Mouse (Mus musculus): ENCODE results near the gene Slc4a11. TPM values are rescaled to one million over a fixed set of nuclear protein-coding genes. Genes with fewer than 3 reads are reported as not detected.

Slc4a11 gene
- polyA plus RNA-seq, 1 experiment from 2014 or later: 15.2 TPM

DNA sequence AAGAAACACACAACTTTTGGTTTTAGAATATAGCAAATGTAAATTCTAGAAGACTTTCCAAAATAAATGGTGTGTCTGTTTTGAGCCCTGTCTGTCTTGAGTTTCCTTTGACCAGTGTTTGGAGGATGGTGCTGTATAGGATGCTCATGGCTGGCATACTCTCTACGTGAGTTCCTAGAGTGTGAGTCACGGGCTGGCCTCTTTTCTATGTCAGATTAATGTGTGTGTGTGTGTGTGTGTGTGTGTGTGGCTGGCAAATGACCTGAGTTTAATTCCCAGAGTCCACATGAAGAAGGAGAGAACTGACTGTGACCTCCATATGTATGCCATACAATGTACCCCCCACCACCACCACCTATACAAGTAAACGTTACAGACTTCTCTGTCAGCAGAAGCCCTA, 15.8 kb downstream of the Slc4a11 start:
- POLR2A ChIA-PET: no interaction called here
- H3K27me3 ChIP-seq: no peaks in the 10 kb centered on the region
- TF ChIP-seq CTCF (IDR thresholded peaks at IDR 0.05): no peak
- DNase-seq (ENCODE audit: low read depth, low spot score): no peak
- no peak for ATAC-seq
- CTCF ChIA-PET: no interaction called here
- in situ Hi-C loops (cut with MboI; ENCODE audit: low pct_unique_long_range_greater_than_20kb): no loop called here

DNA sequence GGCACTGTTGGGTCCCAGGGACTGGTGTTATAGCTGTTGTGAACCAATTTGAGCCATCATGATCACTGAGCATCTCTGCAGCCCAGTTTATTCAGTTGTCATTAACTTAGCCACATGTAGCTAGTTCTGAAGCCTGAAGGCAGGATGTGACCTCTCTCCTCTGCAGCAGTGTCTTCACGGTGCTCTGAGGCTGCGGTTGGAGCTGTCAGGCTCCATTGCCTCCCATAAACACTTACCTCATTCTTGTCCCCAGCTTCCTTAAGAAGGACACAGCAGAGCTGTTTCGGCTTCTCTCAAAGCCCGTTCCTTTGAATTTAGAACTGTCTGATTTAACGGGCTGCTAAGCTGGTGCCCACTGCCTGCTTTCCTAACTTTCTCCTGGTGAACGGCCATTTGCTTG, 17.4 kb downstream of the Slc4a11 start:
- ChIA-PET POLR2A (interaction anchor here (0.9 kb wide), 1 partner anchor 18 kb away, joined by 3 read pairs; the partner anchor contains the start of gene Slc4a11), CTCF (interaction anchor here (0.7 to 1.6 kb wide), 3 partner anchors 12 to 115 kb away, joined by 3 to 5 read pairs (median 4); no protein-coding TSS in a partner anchor)
- DNase-seq (ENCODE audit: low read depth, low spot score) (peak; percentile 82), ATAC-seq (peak; percentile 96)
- in situ Hi-C loops (cut with MboI; ENCODE audit: low pct_unique_long_range_greater_than_20kb): no loop called here
- no peaks in the 10 kb centered on the region for H3K27me3 ChIP-seq
- TF ChIP-seq CTCF (IDR thresholded peaks at IDR 0.05): no peak

DNA sequence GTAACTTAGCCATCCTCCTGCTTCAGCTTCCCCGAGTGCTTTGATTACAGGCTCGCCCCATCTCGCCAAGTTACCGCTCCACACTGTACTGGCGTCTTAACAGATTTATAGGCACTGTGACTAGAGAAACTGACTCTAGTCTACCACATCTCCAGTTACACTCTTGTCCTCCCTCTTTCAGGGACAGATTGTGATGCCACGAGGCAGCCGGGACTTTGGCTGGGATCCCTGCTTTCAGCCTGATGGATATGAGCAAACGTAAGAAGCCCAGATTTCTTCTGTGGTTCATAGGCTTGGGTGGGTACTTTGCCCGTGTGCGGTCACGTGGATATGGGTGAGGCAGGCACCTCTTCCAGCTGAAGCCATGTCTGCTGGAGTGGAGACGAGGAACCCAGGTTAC, 18.2 kb downstream of the Slc4a11 start:
- DNase-seq (ENCODE audit: low read depth, low spot score) (no peak), ATAC-seq (peak; percentile 1)
- ChIA-PET CTCF (interaction anchor here (1.6 kb wide), 1 partner anchor 11 kb away, joined by 5 read pairs; no protein-coding TSS in a partner anchor), POLR2A (interaction anchor here (0.9 to 1.5 kb wide), 2 partner anchors 12 to 18 kb away, joined by 3 to 6 read pairs; partner anchors contain the start of genes Itpa and Slc4a11)
- no peak for TF ChIP-seq CTCF (IDR thresholded peaks at IDR 0.05)
- H3K27me3 ChIP-seq: no peaks in the 10 kb centered on the region
- in situ Hi-C loops (cut with MboI; ENCODE audit: low pct_unique_long_range_greater_than_20kb): no loop called here

DNA sequence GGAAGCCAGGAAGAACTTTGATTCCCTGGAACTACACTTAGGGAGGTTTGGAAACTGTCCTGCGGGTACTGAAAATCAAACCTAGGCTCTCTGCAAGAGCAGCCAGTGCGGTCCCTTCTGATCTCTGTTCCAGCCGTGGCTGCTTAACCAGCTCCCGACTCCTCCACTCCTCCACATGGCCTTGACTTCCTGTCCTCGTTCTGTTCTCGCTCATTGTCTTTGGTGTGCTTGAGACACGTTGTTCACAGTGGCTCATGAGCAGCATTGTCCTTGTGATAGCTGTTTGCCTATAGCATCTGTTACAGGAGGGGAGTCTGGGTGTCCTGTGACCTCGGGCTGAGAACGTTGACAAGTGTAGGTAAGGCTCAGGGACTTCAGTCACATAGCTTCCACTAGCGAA, 20.1 kb downstream of the Slc4a11 start:
- TF ChIP-seq CTCF (IDR thresholded peaks at IDR 0.05): no peak
- H3K27me3 ChIP-seq: no peaks in the 10 kb centered on the region
- in situ Hi-C loops (cut with MboI; ENCODE audit: low pct_unique_long_range_greater_than_20kb): no loop called here
- DNase-seq (ENCODE audit: low read depth, low spot score) (no peak), ATAC-seq (no peak)
- ChIA-PET CTCF (interaction anchor here (1.3 to 1.6 kb wide), 2 partner anchors 9 to 16 kb away, joined by 3 read pairs; partner anchors contain the start of gene Itpa), POLR2A (no interaction called here)

DNA sequence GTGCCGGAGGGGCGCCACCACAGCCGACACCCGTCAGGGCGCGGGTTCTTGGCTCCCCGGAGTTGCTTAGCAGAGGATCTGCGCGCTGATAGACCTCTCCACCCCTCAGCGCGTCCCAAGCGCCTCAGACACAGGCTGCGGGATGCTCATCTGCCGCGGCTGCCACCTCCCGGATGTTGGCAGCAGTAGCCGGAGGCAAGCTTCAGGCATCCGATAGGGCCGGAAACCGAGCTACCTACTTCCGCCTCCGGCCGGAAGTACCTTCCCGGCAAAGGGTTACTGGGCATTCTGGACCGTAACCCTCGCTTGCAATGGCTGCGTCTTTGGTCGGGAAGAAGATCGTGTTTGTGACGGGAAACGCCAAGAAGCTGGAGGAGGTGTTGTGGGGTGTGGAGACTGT, 29.8 kb downstream of the Slc4a11 start, which contains the start of gene Itpa:
TSS of gene Itpa (plus strand) at position 52 of the 400 bp plus-strand sequence.
- ChIA-PET CTCF (interaction anchor here (0.7 to 1.7 kb wide), 3 partner anchors 10 to 53 kb away, joined by 3 to 5 read pairs (median 3); no protein-coding TSS in a partner anchor), POLR2A (interaction anchor here (2.0 kb wide), 1 partner anchor 11 kb away, joined by 6 read pairs; no protein-coding TSS in a partner anchor)
- H3K27me3 ChIP-seq: no peaks in the 10 kb centered on the region
- ATAC-seq (peak; percentile 69), DNase-seq (ENCODE audit: low read depth, low spot score) (no peak)
- in situ Hi-C loops (cut with MboI; ENCODE audit: low pct_unique_long_range_greater_than_20kb): no loop called here
- no peak for TF ChIP-seq CTCF (IDR thresholded peaks at IDR 0.05)

DNA sequence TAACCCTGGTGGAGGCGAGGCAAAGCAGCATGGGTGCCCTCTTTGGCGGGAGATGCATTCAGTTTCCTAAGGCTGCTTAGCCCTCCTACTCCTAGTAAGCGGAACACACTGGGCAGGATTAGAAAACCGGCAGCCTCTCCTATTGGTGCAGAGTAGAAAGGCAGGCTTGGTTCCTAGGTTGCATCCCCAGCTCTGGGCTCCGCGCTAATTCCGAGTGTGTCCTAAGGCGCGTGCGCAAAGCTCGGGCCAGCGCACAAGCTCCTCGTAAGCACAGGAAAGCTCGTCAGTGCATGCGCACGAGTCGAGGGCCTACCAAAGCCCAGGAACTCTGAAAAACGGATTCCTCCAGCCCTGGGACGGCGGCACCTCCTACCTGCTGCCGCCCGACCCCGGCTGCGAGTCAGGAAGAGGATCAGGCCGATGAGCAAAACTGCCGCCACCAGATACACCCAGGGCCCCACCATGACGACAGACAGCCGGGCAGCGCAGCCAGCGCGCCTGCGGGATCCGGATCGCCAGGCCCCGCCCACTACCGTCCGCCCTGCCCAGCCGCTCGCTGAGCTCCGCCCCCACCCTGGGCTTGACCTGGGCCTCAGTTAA, 33.1 kb downstream of the Slc4a11 start, which contains the start of gene Ddrgk1:
TSS of gene Ddrgk1 (minus strand) at position 558 of the 600 bp plus-strand sequence.
- POLR2A ChIA-PET: no interaction called here
- TF ChIP-seq CTCF (IDR thresholded peaks at IDR 0.05): no peak
- in situ Hi-C loops (cut with MboI; ENCODE audit: low pct_unique_long_range_greater_than_20kb): no loop called here
- peak; percentile 58 for DNase-seq (ENCODE audit: low read depth, low spot score)
- no peaks in the 10 kb centered on the region for H3K27me3 ChIP-seq
- CTCF ChIA-PET: interaction anchor here (0.9 to 1.3 kb wide), 2 partner anchors 29 to 51 kb away, joined by 3 read pairs; no protein-coding TSS in a partner anchor
- peak; percentile 88 for ATAC-seq

DNA sequence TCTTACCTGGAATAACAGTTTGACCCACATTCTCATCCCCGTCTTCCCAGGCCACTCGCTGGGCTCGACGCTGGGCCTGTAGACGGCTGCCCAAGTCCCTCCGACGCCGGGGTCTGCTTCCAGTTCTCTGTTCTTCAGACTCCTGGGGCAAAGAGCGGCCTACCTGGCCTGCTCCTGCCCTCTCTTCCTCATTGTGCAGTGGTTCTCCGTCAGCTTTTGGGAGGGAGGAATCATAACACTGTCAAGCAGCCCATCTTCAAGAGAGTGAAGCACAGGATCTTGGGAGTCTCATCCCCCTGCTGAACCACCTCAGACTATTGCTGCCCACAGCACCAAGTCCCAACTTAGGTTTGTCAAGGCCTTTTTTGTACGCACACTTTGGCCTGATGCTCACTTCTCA, 34.0 kb downstream of the Slc4a11 start:
- in situ Hi-C loops (cut with MboI; ENCODE audit: low pct_unique_long_range_greater_than_20kb): no loop called here
- POLR2A ChIA-PET: interaction anchor here (0.8 kb wide), 1 partner anchor 119 kb away, joined by 4 read pairs; no protein-coding TSS in a partner anchor
- no peak for ATAC-seq
- CTCF ChIA-PET: no interaction called here
- H3K27me3 ChIP-seq: no peaks in the 10 kb centered on the region
- TF ChIP-seq CTCF (IDR thresholded peaks at IDR 0.05): no peak
- no peak for DNase-seq (ENCODE audit: low read depth, low spot score)

DNA sequence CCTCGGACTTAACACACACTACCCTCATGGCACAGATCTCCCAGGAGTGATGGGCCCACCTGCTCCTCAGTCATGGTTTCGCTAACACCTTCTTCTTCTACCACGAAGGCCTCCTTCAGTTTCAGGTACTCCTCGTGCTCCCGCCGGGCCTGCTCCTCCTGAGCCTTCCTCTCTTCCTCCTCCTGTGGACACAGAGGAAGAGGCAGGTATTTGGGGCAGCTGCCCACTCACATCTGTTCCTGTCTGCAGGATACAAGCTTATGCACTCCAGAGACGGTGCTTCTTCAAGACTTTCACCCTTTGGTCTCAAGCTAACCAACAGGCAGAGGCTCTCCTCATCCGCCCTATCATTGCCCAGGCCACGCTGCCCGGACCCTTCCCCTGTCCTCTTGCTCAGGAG, 38.8 kb downstream of the Slc4a11 start:
- ChIA-PET CTCF (no interaction called here), POLR2A (no interaction called here)
- ATAC-seq: no peak
- in situ Hi-C loops (cut with MboI; ENCODE audit: low pct_unique_long_range_greater_than_20kb): no loop called here
- no peak for DNase-seq (ENCODE audit: low read depth, low spot score)
- no peaks in the 10 kb centered on the region for H3K27me3 ChIP-seq
- no peak for TF ChIP-seq CTCF (IDR thresholded peaks at IDR 0.05)

DNA sequence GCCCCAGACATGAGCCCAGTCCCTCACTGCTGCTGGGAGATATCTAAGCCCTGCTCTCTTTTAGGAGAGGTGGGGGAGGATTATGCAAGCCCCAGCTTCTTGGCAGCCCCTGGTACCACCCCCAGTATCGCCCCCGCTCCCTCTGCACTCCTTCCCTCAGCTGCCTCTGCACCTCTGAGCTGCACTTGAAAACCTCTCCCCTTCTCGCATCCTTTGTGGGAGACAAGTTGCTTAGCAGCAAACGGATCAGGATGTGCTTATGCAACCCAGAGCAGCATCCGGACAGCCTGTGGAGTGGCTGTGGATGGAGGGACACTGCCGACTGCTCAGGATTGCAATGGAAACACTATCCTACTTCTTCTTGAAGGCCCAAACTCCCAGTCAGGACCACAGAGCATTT, 39.8 kb downstream of the Slc4a11 start:
- no peaks in the 10 kb centered on the region for H3K27me3 ChIP-seq
- DNase-seq (ENCODE audit: low read depth, low spot score) (no peak), ATAC-seq (no peak)
- in situ Hi-C loops (cut with MboI; ENCODE audit: low pct_unique_long_range_greater_than_20kb): no loop called here
- ChIA-PET CTCF (no interaction called here), POLR2A (no interaction called here)
- TF ChIP-seq CTCF (IDR thresholded peaks at IDR 0.05): no peak

DNA sequence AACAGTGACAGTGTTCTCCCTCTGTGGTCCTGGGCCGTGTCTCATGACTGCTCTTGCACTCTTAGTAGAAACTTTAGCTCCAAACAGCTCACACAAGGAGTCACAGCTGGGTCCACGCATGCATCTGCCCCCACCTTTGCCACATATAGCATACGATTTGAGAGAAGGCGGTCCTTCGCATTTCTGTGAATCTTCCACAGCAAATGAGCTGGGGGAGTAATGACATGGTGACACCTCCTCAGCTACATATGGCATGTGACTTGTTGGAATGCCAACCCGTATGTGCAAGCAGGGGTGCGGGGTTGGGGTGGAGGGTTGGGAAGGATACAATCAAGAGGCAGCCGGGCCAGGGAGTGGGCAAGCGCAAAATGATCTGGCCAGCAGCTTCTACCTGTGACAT, 40.8 kb downstream of the Slc4a11 start:
- POLR2A ChIA-PET: no interaction called here
- CTCF ChIA-PET: no interaction called here
- H3K27me3 ChIP-seq: no peaks in the 10 kb centered on the region
- DNase-seq (ENCODE audit: low read depth, low spot score): no peak
- ATAC-seq: no peak
- no peak for TF ChIP-seq CTCF (IDR thresholded peaks at IDR 0.05)
- in situ Hi-C loops (cut with MboI; ENCODE audit: low pct_unique_long_range_greater_than_20kb): no loop called here

DNA sequence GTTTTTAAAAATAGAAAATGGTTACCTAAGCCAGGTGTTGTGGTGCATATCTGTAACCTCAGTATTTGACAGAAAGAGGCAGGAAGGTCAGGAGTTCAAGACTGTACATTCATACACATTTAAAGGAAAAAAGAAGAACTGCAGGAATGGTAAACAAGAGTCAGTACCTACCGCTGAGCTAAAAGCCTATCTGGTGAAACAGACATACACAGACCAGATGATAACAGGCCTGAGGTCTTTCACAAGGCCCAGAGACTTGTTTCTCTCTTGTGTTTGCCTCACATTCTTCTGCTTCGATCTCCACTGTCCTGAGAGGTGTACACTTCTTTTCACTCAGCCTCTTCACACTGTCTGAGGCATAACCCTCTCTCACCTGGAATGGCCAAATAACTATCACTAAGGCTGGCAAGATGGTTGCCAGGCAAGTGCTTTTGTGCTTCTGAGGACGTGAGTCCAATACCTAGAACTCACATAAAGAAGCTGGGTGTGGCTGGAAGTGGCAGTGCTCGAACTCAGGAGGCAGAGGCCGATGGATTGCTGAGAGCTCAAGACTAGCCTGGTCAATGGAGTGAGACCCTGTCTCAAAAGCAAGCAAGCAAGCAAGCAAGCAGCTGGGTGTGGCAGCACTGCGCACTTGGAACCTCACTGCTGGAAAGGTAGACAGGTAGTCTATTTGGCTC, 41.5 kb downstream of the Slc4a11 start:
- in situ Hi-C loops (cut with MboI; ENCODE audit: low pct_unique_long_range_greater_than_20kb): no loop called here
- H3K27me3 ChIP-seq: no peaks in the 10 kb centered on the region
- no peak for ATAC-seq
- no peak for DNase-seq (ENCODE audit: low read depth, low spot score)
- ChIA-PET CTCF (interaction anchor here (0.7 kb wide), 1 partner anchor 29 kb away, joined by 3 read pairs; no protein-coding TSS in a partner anchor), POLR2A (no interaction called here)
- TF ChIP-seq CTCF (IDR thresholded peaks at IDR 0.05): no peak

All from Patski (cell line).